Mouse (Mus musculus) CD4-positive helper T cell, adult 2 months (primary cell): ENCODE measurements around the gene Hus1.

Experiments used
- DNase-seq: peaks from one replicate; pipeline ENCODE4 v3.0.0-alpha.2; 2012; ENCODE audit warnings: low read depth, missing footprints, low spot score

The Hus1 gene

GRCm38 (mm10) chr11:9010853-9011339 lies at the start of gene Hus1:
Gene Hus1 (minus strand): TSS chr11:9011191.
- peak; percentile 66 for DNase-seq

- DNase-seq: no peak
Measured at GRCm38 (mm10) chr11:9060484-9060883, 49.5 kb upstream of the Hus1 start.

GRCm38 (mm10) chr11:9060029-9060428 lies 49.0 kb upstream of the Hus1 start:
- no peak for DNase-seq

- no peak for DNase-seq
Measured at GRCm38 (mm10) chr11:9057711-9058110, 46.7 kb upstream of the Hus1 start.

GRCm38 (mm10) chr11:9056937-9057336 lies 45.9 kb upstream of the Hus1 start:
- no peak for DNase-seq

GRCm38 (mm10) chr11:9051895-9052294 lies 40.9 kb upstream of the Hus1 start:
- no peak for DNase-seq

GRCm38 (mm10) chr11:9050241-9050640 lies 39.2 kb upstream of the Hus1 start:
- no peak for DNase-seq

- no peak for DNase-seq
Measured at GRCm38 (mm10) chr11:9048703-9049060, 37.7 kb upstream of the Hus1 start, which contains the start of gene Sun3. Gene Sun3 (minus strand): TSS chr11:9048991.

GRCm38 (mm10) chr11:9048011-9048702 lies 37.2 kb upstream of the Hus1 start, which contains the start of gene Gm11992:
Gene Gm11992 (plus strand): TSS chr11:9048594.
- peak; percentile 26 for DNase-seq

GRCm38 (mm10) chr11:9047044-9047443 lies 36.1 kb upstream of the Hus1 start:
- no peak for DNase-seq

GRCm38 (mm10) chr11:9046546-9046945 lies 35.6 kb upstream of the Hus1 start:
- DNase-seq: no peak

- no peak for DNase-seq
Measured at GRCm38 (mm10) chr11:9031530-9031929, 20.5 kb upstream of the Hus1 start.

- DNase-seq: no peak
Measured at GRCm38 (mm10) chr11:9025211-9025610, 14.2 kb upstream of the Hus1 start.

GRCm38 (mm10) chr11:9024782-9025181 lies 13.8 kb upstream of the Hus1 start:
- DNase-seq: no peak

GRCm38 (mm10) chr11:9020207-9020606 lies 9.2 kb upstream of the Hus1 start:
- DNase-seq: no peak

GRCm38 (mm10) chr11:9018491-9019267 lies 7.7 kb upstream of the Hus1 start:
- no peak for DNase-seq

- DNase-seq: no peak
Measured at GRCm38 (mm10) chr11:9014740-9015139, 3.7 kb upstream of the Hus1 start.

- DNase-seq: no peak
Measured at GRCm38 (mm10) chr11:9011348-9011747, 357 bp upstream of the Hus1 start.

- DNase-seq: no peak
Measured at GRCm38 (mm10) chr11:9010416-9010815, 575 bp downstream of the Hus1 start.

GRCm38 (mm10) chr11:9008761-9009160 lies 2.2 kb downstream of the Hus1 start:
- no peak for DNase-seq

- DNase-seq: no peak
Measured at GRCm38 (mm10) chr11:8988084-8988483, 22.9 kb downstream of the Hus1 start.

- DNase-seq: no peak
Measured at GRCm38 (mm10) chr11:8986058-8986457, 24.9 kb downstream of the Hus1 start.
